Mouse (Mus musculus): ENCODE results near the gene Nfil3.
A peak's percentile ranks its signal among the peaks of the same experiment; 100 is the strongest.

Gene Nfil3

GRCm38 (mm10) chr13:52980951-52981421 is at the start of gene Nfil3:
TSS of gene Nfil3 (minus strand) at chr13:52981073.
- DNase-seq (ENCODE audit: low spot score in 2 of 2), result peak; percentile 75 to 80

GRCm38 (mm10) chr13:53024285-53024684 is 43.4 kb upstream of the Nfil3 start:
- no peak for DNase-seq (ENCODE audit: low spot score in 2 of 2)

GRCm38 (mm10) chr13:53020282-53020681 is 39.4 kb upstream of the Nfil3 start:
- DNase-seq (ENCODE audit: low spot score in 2 of 2), result no peak

- DNase-seq (ENCODE audit: low spot score in 2 of 2), result no peak
These were observed 38.7 kb upstream of the Nfil3 start for GRCm38 (mm10) chr13:53019532-53019931.

GRCm38 (mm10) chr13:53018976-53019375 is 38.1 kb upstream of the Nfil3 start:
- no peak for DNase-seq (ENCODE audit: low spot score in 2 of 2)

GRCm38 (mm10) chr13:53017983-53018382 is 37.1 kb upstream of the Nfil3 start:
- no peak for DNase-seq (ENCODE audit: low spot score in 2 of 2)

GRCm38 (mm10) chr13:53017117-53017516 is 36.2 kb upstream of the Nfil3 start:
- no peak for DNase-seq (ENCODE audit: low spot score in 2 of 2)

- no peak for DNase-seq (ENCODE audit: low spot score in 2 of 2)
These were observed 30.6 kb upstream of the Nfil3 start for GRCm38 (mm10) chr13:53011426-53011825.

- DNase-seq (ENCODE audit: low spot score in 2 of 2), result no peak
These were observed 27.8 kb upstream of the Nfil3 start for GRCm38 (mm10) chr13:53008489-53009184.

- no peak for DNase-seq (ENCODE audit: low spot score in 2 of 2)
These were observed 26.9 kb upstream of the Nfil3 start for GRCm38 (mm10) chr13:53007781-53008180.

GRCm38 (mm10) chr13:53003286-53003685 is 22.4 kb upstream of the Nfil3 start:
- DNase-seq (ENCODE audit: low spot score in 2 of 2), result no peak

- no peak for DNase-seq (ENCODE audit: low spot score in 2 of 2)
These were observed 20.6 kb upstream of the Nfil3 start for GRCm38 (mm10) chr13:53001511-53001935.

GRCm38 (mm10) chr13:53000481-53000880 is 19.6 kb upstream of the Nfil3 start:
- no peak for DNase-seq (ENCODE audit: low spot score in 2 of 2)

- no peak for DNase-seq (ENCODE audit: low spot score in 2 of 2)
These were observed 17.7 kb upstream of the Nfil3 start for GRCm38 (mm10) chr13:52998541-52998940.

GRCm38 (mm10) chr13:52997806-52998205 is 16.9 kb upstream of the Nfil3 start:
- no peak for DNase-seq (ENCODE audit: low spot score in 2 of 2)

GRCm38 (mm10) chr13:52996201-52996600 is 15.3 kb upstream of the Nfil3 start:
- DNase-seq (ENCODE audit: low spot score in 2 of 2), result no peak

- DNase-seq (ENCODE audit: low spot score in 2 of 2), result no peak
These were observed 13.5 kb upstream of the Nfil3 start for GRCm38 (mm10) chr13:52994197-52994881.

- DNase-seq (ENCODE audit: low spot score in 2 of 2), result no peak
These were observed 9.3 kb upstream of the Nfil3 start for GRCm38 (mm10) chr13:52990139-52990538.

GRCm38 (mm10) chr13:52989005-52989404 is 8.1 kb upstream of the Nfil3 start:
- DNase-seq (ENCODE audit: low spot score in 2 of 2), result no peak

GRCm38 (mm10) chr13:52987880-52988279 is 7.0 kb upstream of the Nfil3 start:
- DNase-seq (ENCODE audit: low spot score in 2 of 2), result no peak

- DNase-seq (ENCODE audit: low spot score in 2 of 2), result no peak
These were observed 5.4 kb upstream of the Nfil3 start for GRCm38 (mm10) chr13:52986215-52986780.

- no peak for DNase-seq (ENCODE audit: low spot score in 2 of 2)
These were observed 4.8 kb upstream of the Nfil3 start for GRCm38 (mm10) chr13:52985508-52986214.

Measured in right cerebral cortex, postnatal 36 days (tissue).